Mouse (Mus musculus): ENCODE measurements around the gene Lsamp.
"Not testable (repeated sequence)": the region's sequence is repeated elsewhere in the genome, so short reads cannot be mapped to it uniquely, and the experiment has no call there.

The Lsamp gene

DNA sequence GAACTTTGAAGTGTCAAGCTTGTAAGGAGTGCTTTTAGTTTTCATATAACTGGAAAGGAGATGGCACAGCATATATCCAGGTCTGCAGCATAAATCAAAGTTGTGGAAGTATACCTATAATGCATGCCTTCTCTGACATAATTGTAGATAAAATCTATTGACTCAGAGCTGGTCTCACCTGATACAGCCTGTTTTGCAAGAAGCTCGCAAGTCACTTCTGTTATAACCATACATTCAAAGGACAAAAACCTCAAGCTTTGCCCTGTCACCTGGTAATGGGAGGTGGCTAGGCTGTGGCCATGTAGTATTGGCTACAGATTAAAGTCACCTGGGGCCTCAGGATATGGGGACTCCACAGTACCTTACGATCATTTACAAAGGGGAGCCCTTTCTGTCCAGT lies 507.4 kb downstream of the Lsamp start:
- no peak for DNase-seq (ENCODE audit: low spot score in 2 of 2)

DNA sequence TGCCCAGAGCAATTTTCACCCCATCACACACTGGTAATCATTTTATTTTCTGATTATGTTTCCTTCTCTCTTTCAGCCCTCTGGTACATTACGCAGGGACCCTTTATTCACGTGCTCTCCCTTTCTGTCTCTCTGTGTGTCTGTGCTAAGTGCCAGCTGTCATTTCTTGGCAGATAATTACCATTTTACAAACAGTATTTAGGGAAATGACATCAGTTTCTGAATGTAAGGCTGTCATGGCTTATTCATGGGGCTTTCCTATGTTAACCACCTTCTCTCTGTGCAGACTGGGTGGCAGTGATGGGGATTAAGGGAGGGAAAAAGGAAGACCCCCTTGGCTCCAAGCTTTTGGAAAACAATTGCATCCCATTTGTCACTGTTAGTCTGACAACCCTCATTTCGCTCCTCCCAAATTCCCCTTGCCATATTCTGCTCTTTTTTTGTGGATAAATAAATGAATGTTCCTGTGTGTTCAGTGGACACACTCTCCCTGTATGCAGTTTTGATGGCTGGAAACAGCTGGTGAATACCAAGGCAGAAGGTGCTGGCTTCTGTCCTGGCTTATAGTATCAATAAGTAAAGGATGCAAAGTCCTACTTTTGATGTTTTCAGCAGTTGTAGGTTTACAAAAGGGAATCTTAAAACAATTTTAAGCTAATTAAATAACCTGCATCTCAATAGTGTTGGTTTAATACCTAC lies 520.2 kb downstream of the Lsamp start:
- DNase-seq (ENCODE audit: low spot score in 2 of 2): no peak

DNA sequence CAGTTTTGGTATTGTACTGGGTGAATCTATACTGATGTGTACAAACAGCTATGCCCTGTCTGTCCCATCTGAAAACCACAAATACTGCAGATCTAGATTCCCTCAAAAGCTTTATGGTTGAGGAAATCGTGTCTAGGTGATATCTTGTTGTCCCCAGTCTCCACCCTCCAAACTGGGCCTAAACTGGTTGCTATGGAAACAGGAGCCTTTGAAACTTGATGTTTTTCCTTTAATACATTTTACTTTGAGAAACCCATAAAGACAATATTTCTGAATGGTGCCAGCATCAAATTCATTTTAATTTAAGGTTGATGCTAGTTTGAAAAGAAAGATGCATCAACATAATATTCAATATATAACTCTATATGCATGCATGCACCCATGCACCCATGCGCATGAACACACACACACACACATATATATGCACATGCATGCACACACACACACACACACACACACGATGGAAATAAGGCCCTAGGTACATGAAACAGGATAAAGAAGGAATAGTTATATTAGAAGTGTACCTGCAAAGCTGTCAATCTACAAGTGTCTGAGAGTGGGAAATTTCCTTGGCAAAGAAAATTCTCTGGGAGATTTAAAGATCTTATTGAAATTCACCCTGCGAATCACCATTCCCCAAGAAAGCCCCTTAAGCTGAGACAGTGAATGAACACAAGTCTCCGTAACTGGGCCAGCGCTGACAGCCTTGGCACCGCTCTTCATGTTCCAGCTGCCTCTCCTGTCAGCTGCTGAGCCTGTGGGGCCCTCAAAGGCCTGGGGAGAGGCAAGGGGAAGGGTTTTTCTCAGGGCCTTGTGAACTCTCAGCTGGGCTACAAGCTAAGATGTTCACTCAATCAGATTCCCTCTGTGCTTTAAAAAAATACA lies 525.2 kb downstream of the Lsamp start:
- peak; percentile 52 to 57 for DNase-seq (ENCODE audit: low spot score in 2 of 2)

DNA sequence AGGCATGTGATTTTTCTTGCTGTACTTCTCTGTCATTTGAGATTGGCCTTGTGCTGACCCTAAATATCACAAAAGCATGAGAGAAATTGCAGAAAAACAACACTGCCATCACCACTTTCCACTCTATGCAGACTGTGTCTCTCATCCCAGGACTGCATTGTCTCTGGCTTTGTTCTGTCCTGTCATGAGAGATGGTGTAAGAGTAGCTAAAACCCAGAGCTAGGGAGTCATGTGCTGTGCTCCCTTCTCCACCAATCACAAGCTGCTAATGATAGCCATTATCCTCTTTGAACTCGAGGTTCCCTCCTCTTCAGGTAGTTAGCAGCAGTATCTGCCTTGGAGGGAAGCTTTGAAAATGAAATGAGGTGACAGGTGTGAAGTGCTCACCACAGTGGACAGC lies 552.6 kb downstream of the Lsamp start:
- DNase-seq (ENCODE audit: low spot score in 2 of 2): no peak

DNA sequence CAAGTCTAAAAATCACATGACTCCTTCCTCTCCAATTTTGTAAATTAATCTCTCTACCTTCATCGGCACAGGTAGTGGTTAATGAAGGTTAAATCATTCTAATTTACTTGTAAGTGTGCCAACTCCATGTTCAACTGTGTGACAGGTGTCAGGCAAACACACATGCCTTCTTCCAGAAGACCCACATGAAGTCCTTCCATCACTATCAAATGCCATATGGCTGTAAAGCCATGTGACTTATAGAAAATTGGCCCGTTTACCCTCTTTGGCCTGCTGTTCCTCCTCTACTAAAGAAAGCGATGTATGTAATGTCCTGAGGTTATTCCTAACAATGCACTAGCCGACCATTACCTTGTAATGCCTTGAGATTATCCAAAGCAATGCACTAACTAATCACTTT lies 565.5 kb downstream of the Lsamp start:
- no peak for DNase-seq (ENCODE audit: low spot score in 2 of 2)

DNA sequence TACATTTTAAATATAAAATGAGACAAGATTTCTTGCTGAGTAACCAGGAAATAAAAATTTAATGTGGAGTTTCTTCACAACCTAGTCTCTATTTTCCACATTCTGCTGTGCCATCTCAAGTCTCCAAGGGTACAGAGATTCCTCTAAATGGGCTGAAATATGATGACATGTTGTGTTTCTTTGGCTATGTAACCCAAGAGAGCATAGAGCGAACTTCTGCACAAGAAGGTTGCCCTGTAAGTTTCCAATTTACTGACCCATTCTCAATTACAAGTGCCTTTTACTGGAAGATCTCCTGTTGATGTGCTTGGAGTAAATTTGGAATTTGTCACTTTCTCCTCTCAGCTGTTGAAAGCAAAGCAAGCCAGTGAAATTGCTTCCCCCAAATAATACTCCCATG lies 571.4 kb downstream of the Lsamp start:
- DNase-seq (ENCODE audit: low spot score in 2 of 2): no peak

DNA sequence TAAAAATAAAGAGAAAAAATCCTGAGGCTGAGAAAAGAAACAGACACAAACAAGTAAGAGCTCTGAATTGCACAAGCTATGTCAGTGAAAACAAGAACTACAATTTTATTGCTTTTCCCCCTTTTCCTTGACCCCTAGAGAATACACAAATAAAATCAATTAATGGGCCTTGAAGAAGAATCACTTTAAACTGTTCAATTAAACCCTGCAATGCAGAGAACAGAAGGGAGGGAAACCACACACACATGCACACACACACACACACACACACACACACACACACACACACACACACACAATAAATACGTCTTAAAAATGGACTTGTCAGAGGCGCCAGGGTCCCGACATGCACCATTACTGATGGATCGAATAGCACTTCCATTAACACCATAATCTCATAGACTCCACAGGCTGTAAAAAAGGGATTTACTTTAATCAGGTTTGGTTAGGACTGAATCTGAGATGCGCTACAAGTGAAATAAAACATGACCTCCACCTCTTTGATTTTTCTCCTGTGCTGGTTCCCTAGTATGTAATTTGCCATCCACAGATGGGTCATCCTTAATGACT lies 573.6 kb downstream of the Lsamp start:
- DNase-seq (ENCODE audit: low spot score in 2 of 2): no peak

DNA sequence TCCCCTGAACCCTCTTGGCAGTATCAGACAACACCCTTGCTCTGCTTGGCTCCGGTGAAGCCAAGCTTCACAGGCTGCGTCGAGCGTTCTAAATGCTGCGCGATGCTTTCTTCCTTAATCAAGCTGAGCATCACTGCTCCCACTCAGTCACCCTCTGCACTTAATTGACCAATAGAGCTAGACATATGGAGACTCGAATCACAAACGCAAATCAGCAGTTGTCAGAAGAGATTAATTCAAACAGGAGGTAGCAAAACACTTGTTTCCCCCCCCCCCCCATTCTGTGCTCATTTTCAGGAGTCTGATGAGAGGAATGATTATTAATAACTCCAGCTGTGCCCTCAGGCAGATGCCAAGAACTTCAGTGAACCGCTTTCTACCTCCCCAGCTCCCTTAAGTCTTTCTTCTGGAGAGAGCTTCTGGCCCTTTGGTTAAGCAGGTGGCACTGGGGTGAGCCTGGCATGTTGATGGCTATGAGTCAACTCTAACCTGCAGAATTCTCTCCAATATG lies 583.3 kb downstream of the Lsamp start:
- no peak for DNase-seq (ENCODE audit: low spot score in 2 of 2)

DNA sequence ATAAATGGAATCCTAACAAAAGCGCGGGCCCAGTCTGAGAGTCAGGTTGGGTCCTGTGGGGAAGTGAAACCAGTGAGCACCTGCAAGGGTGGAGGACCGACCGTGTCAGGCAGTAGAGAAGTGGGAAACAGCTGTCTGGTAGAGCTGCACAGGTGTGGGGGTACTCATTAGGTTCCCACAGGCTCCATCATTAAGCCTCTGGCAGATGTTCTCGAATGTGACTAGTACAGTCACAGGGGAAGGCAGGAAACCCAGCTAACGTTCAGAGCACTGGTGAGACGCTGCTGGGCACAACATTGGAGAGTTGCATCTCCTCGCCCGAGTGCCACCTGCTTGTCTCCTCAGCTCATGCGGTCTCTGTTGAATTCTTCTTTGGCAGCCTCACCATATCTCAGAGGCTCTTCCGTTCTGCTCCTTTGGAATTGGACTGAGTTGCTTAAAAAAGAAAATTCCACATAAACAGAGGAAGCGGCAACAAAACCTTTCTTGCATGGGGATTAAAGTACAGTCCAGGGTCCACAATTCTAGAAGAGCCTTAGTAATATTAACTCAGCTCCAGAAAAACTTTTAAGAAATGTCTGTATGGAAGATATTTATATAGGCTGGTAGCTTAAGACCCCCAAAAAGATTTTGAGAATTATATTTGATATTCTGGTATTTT lies 588.1 kb downstream of the Lsamp start:
- no peak for DNase-seq (ENCODE audit: low spot score in 2 of 2)

DNA sequence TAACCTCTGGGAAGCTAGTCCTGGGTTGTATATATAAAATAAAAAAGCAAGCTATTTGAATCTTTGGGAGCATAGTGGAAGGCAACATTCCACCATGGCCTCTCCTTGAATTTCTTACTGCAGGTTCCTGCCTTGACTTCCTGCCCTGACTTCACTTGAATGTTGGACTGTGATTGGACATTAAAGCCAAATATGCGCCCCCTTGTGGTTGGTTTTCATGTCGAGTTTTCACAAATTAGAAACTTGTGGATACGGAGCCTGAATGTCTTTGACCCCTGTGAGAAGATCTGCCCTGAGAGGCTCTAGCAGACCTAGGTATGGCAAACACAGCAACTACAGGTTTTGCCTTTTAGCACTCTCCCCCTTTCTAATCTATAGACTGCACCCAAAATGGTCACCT lies 597.9 kb downstream of the Lsamp start:
- DNase-seq (ENCODE audit: low spot score in 2 of 2): no peak

DNA sequence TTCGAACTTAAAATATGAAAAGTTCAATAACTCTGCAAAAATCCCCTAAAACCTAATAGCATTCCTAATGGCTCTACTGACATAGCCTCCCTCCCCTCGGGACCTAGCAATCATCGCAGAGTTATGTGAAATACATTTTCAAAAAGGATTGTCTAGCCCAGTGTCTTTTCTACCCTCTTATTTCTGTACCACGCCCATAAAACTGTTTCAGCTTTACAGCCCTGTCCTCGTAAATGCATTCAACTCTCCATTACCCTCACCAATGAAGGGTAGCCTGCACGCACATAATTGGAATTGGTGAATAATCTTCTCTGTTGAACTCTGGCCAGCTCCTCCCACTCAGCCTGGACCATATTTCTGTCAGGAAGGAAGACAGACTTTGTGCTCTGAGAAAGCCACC lies 609.0 kb downstream of the Lsamp start:
- no peak for DNase-seq (ENCODE audit: low spot score in 2 of 2)

DNA sequence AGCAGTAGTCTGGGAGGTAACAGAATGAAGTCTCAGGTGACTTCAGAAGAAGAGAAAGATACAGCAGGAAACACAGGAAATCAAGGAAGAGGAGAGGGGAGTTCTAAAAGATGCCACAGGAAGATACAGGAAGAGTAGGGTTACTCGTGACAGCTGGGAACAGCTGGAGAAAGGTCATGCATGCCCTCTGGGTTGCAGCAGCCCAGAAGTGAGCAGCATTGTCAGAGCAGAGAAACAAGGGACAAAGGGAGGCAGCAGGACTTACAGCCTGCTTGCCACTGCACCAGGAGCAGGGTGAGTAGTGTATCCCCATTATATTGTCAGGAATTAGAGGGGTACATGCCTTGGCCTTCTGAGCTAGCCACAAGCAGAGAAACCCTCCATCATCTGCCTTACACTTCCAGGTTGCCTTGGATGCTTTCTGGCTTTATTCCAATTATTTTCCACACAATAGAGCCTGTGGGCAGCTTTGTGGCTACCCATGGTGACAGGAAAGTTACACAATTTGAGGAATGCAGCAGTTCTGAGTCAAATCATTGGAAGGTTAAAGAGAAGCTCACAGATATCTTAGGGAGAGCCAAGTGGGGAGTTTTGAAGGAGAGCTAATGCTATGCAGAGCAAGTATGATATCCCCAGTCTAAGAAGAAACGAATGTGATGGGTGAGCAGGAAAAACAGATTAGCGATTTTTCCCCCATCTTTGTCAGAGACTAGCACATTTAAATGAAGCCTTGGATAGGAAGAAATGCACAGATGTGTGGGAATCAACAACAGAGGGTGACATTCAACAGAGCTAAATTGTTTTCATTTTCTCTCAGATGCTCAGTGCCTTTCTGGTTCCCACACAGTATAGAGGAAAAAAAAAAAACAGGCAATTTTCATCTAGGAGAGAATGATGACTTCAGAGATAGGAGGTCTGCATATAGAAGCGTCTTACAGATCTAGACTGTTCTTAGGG lies 617.5 kb downstream of the Lsamp start:
- no peak for DNase-seq (ENCODE audit: low spot score in 2 of 2)

DNA sequence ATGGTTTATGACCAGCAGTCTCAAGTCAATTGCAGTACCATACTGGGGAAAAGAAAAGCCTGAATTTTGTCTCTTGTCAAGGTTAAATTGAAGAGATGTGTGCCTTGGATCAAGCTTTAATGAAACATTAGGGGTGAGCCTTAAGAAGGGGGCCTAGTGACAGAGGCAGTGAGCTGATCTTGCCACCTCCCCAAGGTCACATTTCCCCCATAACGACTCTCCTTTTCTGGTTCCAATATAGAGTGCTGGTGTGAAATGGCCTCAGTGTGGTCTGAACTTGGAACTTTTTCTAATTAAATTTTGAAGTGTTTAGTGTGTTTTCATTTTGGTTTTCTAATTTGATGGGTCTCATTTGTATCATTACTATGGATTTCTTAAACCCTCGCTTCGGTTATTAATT lies 623.3 kb downstream of the Lsamp start:
- no peak for DNase-seq (ENCODE audit: low spot score in 2 of 2)

DNA sequence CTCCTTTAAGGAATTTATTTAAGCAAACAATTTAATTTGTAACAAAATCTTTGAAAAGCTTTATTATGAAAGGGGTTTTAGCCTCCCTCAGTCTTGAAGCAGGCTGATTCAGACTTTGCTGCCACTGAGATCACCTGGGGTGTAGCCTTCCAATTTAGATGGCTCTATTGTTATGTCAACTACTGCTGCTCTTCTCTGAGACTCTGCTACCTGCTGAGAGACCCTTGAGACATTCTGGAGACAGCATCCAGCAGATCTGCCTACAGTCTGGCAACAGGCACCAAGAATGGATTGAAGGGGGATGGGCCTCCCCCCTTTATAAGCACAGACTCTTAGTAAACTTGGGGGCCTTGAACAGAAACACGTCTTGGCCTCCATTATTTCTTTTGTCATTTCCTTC lies 632.5 kb downstream of the Lsamp start:
- DNase-seq (ENCODE audit: low spot score in 2 of 2): not testable (repeated sequence)

DNA sequence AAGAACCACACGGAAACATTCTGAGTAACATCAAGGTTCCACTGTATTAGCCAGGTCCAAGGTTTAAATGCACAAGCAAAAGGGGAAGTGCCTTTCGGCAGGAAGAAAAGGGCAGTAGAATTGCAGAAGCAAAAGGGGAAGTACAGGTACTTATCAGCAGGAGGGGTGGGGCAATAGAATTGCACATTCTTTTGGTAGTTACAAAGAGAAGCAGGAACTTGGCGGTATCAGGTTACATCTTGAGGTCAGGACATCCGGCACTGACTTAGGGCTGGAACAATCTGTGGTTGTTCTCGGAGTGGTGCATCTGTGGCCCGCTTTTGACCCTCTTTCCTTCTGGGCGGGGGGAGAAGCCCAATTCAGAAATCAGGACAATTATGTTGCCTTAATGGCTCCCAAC lies 636.9 kb downstream of the Lsamp start:
- DNase-seq (ENCODE audit: low spot score in 2 of 2): not testable (repeated sequence)

DNA sequence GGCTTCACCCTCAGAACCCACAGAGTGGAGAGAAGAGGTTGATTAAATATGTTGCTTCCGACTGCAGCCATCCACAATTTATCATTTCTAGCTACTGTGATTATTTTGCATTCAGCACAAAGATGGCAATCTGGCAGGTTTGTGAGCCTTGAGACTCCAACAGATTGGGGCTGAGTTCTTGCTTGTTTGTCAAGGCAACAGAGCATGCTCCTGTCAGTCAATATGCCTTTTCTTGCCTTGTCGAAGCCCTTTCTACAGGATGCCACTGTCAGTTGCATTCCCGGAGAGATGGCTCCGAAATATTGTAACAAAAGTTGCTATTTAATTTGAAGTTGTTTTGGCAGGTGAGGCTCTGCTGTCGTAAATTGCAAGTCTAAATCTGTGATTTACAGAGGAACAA lies 643.0 kb downstream of the Lsamp start:
- no peak for DNase-seq (ENCODE audit: low spot score in 2 of 2)

DNA sequence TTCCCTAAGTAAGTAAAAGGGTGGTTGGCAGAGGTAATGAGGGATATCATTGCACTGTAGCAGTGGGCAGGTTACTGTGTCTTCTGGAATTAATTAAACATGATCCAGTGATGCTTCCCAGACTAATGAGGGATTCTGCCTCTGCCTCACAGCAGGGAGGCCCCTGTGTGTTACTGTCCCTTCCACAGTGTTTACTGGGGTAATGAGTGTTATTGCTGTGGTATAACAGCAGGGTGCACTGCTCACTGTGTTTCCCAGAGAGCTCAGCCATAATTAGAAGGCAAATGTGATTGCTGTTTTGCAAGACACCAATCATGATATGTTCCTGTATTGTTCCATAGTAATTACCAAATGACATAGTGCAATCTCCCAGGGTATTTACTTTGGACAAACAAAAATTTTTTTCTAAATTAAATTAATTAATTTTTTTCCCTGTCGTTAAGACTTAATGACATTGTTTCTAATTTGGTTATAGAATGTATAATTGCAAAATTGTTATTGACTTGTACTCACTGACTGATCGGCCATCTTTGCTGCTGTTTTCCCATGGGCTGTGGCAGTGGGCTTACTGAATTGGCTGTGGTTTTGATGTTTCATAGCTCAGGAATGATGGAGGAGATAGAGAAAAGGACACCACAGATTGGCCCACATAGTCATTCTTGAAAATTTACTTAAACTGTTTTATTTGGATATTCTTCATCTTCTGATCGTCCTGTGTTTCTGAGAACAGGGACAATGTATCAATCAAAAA lies 655.6 kb downstream of the Lsamp start:
- DNase-seq (ENCODE audit: low spot score in 2 of 2): no peak

DNA sequence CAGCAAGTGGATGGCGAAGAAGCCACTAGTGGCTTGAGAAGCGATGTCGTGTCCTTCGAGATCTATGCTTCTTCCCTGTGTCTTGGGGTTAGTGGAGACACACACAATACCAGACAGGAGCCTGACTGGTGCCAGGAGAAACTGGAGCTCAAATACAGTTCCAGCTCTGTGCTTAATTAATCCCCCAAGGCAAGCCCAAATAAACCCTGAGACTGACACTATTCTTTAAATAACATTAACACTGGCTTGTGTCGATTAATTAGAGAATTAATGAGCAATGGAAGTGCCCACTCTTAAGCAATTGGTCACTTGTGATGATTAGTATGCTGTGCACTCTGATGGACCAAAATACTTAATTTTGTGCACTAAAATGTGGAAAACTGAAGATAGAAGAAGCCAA lies 668.6 kb downstream of the Lsamp start:
- DNase-seq (ENCODE audit: low spot score in 2 of 2): no peak

DNA sequence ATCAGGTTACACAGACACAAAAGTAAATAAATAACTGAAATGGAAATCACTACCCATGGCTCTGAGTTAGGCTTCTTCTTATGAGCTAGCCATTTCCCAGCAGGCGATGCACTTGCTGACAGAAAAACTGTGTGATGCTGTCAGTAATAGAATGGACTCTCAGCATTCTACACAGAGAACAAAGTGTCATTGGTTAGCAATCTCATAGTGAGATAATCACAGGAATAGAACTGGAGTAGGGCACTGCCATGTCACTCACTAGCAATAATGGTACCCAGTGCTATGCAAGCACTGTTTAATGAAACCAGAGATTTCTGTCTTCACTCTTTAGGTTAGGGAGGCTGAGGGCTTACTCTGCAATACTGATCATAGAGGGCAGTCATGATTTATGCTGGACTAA lies 669.3 kb downstream of the Lsamp start:
- no peak for DNase-seq (ENCODE audit: low spot score in 2 of 2)

DNA sequence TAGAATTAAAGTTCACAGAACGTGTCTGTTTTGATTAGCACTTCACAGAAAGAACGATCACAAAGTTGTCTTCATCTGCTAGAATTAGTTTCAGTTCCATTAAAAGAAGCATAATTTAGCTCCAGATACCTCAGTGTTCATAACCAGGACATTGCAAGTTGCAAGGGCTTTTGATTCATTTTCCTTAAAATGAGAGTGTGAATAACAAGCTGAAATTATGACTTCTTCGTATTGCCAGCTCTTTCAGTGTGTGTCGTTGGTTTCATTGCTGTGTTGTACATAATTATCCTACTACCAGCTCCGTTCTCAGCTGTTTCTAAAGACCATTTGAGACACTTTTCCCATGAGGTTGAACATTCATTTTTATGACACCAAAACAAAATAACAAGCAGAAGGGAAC lies 672.2 kb downstream of the Lsamp start:
- DNase-seq (ENCODE audit: low spot score in 2 of 2): no peak

Data from frontal cortex, postnatal 10 days (tissue).